Mouse (Mus musculus): ENCODE measurements around the gene Ror2.

The Ror2 gene

DNA sequence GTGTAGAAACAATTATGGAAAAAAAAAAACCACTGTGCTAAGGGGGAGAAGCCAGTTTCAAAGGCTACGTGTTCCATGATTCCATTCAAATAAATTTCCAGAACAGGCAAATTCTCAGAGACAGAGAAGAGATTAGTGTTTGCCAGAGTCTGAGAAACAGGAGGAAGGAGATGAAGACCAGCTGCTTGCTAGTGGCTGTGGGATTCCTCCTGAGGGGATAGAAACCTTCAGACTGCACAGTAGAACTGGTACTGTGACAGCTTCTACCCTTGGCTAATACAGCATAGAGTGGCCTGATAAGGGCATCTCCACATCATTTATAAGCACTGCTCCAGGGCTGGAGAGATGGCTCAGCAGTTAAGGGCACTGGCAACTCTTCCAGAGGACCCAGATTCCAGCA, 11.2 kb downstream of the Ror2 start:
- DNase-seq (ENCODE audit: low spot score), result no peak

DNA sequence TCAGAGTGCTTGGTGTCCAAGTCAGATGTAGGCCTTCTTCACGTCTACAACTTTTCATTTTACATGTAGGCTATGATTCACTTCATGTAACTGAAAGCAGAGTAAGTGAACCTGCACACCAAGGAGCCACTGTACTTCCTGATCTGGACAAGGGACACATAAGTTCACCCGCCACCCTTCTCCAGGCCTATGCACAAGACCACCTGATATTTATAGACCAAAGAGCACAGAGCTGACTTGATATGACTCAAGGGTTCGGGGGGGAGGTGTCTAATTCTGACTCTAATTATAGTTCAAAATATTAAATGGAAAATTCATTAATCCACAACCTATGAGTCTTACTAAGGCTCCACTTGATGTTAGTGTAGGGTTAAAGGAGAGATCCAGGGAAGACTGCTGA, 14.3 kb downstream of the Ror2 start:
- DNase-seq (ENCODE audit: low spot score), result no peak

DNA sequence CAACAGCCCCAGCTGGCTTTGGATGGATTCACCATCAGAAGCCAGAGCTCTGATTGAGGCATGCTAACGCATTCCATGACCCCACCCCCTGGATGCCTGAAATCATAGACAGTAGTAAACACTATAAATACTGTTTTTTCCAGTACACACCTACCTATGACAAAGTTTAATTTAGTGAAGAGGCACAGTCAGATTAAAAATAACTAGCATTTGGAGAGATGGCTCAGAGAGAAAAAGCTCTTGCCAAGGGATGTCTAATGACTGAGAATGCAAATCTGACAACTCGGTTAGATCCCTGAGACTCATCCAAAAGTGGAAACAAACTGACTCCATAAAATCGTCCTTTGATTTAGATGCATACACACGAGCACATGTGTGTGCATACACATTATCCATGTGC, 15.4 kb downstream of the Ror2 start:
- DNase-seq (ENCODE audit: low spot score), result no peak

DNA sequence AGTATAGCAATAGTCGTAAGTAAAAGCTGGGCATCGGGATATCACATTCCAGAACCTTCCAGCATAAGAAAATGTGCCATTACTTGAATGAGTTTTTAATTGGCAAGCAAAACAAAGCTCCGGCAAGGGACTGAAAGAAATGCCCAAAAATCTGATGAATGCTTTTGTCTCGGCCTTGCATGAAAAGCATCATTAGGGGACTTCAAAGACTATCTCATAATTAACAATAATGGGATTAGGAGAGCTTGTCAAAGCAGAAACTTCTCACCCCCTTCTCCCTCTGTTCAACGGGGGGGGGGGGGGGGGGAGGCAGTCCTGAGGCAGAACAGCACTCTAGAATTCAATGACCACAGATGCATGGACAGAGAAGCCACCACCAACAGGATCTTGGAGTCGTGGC, 17.4 kb downstream of the Ror2 start:
- no peak for DNase-seq (ENCODE audit: low spot score)

DNA sequence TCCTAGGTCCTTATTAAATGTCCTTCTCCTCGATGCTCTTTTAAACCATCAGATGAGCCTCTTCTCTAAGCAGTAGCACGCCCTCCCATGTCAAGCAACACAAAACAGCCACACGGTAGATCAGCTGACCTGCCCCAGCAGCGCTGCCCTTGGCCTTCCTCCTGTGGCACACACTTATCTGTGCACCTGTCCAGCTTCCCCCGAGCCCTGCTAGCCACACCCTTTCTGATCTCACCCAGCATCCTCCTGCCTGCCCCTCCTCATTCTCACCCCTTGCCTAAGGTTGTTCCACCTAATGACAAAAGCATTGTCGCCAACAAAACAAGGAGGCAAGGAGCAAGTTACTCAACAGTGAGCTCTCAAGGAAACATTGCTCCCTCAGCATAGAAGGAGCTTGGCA, 18.1 kb downstream of the Ror2 start:
- DNase-seq (ENCODE audit: low spot score), result no peak

DNA sequence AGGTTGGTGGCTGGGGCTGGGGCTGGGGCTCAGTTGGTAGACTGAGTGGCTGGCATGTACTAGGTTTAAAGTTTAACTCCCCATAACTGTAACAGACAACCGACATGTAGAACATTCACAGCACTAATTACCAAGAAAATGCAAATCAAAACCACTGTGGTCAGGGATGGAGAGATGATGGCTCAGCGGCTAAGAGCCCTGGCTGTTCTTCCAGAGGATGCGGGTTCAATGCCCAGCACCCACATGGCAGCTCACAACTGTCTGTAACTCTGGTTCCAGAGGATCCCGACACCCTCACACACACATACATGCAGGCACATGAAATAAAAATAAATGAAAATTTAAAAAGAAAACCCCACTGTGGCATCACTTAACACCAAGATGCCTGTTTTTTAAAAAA, 18.8 kb downstream of the Ror2 start:
- no peak for DNase-seq (ENCODE audit: low spot score)

DNA sequence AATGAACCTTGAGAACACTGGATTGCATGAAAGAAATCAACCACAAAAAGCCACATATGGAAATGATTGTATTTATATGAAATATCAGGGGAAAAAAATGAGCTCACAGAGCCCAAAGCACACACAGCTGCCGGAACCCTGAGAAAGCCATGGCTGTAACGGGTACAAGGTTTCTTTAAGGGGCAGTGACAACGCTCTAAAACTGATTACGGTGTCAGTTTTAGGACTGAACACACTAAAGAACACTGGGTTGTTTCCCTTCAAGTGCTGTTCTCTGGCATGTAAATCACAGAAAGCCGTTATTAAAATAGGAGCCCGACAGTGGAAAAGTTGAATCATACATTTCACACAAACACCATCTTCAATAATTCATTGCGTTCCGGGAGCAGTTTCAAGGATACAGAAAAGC, 19.4 kb downstream of the Ror2 start:
- no peak for DNase-seq (ENCODE audit: low spot score)

DNA sequence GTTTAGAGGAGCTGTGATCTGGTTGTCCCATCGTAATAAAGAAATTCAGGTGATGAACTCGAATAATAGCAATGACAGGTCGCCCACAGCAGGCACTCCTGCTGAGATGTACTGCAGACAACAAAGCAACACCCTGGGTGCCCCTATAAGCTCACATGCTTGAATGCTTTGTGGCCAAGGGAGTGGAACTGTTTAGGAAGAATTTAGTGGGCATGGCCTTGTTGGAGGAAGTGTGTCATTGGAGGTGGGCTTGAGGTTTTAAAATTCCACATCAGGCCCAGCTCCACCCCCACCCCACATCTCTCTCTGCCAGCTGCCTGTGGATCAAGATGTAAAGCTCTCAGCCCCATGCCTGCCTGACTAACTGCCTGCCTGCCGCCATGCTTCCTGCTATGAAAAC, 21.0 kb downstream of the Ror2 start:
- no peak for DNase-seq (ENCODE audit: low spot score)

DNA sequence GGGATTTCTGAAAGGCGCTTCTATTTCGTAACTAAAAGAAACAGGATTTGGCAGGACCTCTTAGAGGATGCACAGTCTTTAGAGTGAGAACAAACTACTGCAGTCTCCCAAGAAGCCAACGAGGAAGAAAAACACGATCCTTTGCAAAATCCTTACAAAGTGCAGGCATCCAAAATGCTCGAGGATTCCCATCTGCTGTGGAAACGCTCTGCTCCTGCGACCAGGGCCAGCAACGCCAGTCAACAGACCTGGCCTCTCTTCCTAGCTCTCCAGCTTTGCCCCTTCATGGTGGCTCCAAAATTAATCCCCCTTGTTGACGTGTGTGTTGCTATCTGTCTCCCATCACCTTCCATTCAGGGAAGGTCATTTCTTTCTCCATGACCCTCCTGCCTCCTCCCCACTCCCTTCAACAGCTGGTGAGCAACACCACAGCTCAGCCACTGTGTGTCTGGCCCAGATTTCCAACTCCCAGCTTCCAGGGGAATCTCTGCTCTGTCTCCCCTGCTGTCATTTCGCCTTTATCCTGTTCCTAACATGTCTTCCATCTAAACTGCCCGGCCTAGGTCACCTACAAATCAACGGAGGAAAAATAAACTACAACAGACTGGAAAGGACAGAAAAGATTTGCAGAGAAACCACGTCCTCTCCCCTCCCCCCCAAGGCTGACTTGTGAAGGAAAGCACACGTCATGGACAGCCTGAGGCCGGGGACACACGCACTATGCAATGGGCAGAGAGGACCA, 23.2 kb downstream of the Ror2 start:
- no peak for DNase-seq (ENCODE audit: low spot score)

DNA sequence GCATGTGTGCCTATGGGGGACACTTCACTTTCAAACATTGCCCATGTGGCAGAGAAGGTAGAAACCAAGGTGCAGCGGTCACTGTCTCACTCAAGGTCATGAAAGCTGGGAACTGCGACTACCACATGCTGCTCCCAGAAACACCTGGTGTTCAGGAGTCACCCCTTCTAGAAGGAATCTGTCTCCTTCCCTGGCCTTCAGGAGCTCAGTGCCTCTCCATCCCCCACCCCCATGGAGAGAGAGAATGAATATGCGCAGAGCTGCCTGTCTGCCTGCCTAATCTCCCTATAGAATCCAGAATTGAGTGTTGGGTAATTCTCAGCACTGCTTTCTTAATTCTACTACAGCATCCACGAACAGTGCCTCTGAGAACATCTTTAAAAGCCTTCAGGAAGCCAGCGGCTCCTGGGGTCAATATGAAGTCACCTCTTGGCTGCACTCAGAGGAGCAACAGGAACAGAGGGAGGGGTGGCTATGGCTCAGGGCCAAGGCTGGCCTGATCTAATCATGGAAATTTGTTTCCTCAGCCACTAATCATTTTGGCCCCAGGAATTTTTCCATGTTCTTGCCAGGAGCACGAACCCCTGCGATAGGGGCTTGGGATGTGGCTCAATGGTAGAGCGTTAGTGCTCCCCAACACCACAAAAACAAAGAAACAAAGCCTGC, 24.7 kb downstream of the Ror2 start:
- DNase-seq (ENCODE audit: low spot score), result no peak

DNA sequence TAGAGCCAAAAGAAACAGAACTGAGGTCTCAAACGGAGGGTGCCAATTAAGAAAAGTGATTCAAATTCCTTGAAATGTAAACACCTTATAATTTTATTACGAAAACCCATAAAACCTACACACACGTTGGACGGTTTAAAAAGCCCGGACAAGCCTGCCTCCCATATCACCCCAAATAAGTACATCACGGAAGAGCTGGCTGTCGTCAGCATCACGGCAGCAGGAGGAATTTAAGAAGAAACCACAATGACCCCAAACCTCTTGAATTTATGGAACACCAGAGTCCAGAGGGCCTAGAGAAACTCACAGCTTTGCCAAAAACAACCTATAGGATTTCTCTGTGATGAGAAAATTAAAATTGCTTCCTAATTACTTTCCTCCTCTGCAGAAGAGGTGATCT, 27.0 kb downstream of the Ror2 start:
- DNase-seq (ENCODE audit: low spot score), result no peak

DNA sequence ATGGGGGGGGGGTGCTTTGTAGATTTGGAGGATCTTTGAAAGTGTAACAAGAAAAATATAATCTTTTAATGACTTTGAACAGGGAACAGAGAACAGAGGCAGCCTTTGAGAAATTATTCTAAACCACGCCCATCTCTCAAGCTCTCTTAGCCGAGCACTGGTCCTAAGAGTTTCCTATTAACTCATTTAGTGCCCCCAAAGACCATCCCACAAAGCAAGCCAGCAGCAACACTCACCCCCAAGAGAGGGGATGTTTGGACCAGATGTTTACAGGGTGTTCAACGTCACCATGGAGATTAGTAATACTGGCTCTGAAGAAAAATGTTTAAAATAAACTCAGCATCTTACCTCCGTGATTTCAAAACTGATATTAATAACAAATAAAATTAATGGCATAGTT, 27.4 kb downstream of the Ror2 start:
- DNase-seq (ENCODE audit: low spot score), result no peak

DNA sequence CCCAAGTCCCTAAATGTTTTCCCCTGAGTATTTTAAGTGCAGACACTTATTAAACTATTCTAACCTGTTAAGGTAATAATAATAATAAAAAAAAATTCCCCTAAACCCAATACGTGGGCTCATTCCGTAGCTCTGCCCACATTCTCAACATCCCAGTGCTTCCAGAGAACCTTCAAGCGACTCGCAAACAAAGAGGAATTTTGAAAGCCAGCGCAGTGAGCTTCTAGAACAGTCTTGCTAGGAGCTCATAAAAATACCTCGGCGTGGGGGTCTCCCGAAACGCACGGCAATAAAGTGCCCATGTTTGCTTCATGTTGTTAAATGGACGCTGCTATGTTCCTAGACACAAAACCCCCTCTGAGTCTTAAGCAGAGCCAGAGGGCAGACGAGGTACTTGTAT, 32.7 kb downstream of the Ror2 start:
- no peak for DNase-seq (ENCODE audit: low spot score)

DNA sequence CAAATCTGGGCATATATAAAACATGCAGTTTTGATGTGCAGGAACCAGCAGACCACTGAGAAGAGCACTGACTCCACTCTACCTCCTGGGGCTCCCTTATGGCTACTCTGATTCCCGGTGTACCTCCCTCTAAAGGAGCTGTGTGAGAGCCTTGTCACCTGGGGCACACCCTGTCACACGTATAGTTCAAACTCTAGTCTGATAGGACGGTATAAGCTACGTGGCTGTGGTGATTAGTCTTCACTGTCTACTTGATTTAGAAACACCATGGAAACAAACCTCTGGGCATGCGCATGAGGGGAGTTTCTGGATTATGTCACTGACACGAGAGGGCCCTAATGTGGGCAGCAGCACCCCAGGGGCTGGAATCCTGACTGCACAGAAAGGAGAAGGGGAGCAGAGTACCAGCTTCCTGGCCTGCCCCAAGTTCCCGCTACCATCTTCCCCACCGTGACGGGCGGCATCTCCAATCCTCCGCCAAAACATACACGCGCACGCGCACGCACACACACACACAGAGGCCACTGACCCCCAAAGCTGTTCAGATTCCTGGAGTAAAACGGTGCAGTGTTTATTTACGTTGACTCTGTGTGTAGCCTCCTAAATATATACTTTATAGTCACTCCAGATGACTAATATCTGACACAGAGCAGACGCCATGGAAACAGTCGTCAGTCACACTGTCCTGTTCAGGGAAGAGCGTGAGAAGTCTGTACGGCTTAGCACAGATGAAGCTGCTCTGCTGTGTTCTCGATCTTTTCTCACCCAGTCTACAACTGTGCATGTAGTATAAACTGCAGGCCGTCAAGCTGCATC, 37.1 kb downstream of the Ror2 start:
- no peak for DNase-seq (ENCODE audit: low spot score)

DNA sequence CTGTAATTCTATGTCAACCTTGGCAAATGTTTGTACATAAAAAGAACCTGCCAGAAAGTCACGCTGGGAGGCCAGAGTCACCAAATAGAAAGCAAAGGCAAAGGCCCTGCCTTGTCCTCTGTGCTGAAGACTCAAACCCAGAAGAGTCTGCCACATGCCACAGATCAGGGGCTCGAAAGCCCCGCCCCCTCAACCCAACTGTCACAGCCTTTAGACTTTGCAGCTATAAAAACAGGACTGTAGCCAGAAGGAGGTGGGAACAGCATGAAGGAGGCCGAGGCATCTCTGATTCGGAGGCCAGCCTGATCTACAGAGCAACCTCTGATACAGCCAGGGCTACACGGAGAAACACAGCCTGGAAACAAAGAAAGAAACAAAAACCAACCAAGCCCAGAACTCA, 37.8 kb downstream of the Ror2 start:
- DNase-seq (ENCODE audit: low spot score), result no peak

DNA sequence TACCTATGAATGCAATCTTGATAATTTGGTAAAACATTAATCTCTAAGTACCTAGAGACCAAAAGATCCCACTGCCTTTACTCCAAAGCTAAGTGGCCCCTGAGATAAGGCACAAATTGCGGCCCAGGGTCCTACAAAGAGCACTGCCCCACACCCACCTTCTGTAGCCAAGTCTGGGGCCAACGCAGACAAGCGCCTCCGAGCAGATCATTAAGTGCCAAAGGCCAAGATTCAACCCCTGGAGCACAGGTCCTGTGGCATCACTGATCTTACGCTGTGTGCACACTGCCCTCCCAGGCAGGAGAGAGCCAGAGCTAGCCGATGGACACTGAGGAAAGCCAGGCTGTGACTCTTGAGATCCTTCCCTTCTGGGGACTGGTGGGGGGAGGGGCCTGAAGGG, 38.7 kb downstream of the Ror2 start:
- no peak for DNase-seq (ENCODE audit: low spot score)

DNA sequence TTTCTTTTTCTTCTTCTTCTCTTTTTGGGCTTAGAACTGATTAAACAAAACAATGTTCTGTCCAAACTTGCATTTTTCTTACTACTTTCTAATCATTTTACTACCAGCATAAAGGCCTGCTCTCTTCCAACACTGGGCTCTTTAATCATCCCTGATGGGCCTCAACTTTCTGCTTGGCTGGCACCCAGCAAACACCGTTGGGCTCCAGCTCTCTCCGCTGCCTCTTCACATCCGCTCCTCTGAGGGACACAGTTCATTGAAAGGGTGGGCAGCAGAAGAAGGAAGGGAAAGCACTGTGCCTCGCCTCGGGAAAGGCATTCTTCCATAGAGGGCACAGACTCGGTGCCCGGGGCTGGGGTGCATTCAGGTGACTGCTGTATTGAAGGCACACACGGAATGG, 41.8 kb downstream of the Ror2 start:
- DNase-seq (ENCODE audit: low spot score), result no peak

DNA sequence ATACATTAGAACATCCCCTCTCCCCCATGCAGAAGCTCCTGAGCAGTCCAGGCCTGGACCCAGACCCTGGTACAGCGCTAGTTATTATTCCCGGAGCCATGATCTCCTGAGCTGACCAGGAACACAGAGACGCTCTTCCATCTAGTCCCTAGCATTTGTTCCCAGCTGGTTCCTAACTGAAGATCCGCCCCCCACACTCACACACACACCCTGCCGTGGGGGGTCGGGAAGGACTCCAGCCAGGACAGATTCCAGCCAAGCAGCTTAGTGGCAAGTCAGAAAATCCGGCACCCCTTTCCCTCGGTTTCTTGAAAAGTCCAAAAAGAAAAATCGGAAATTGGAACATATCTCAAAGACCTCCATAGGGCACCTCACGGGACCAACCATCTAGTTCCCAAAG, 48.5 kb downstream of the Ror2 start:
- no peak for DNase-seq (ENCODE audit: low spot score)

DNA sequence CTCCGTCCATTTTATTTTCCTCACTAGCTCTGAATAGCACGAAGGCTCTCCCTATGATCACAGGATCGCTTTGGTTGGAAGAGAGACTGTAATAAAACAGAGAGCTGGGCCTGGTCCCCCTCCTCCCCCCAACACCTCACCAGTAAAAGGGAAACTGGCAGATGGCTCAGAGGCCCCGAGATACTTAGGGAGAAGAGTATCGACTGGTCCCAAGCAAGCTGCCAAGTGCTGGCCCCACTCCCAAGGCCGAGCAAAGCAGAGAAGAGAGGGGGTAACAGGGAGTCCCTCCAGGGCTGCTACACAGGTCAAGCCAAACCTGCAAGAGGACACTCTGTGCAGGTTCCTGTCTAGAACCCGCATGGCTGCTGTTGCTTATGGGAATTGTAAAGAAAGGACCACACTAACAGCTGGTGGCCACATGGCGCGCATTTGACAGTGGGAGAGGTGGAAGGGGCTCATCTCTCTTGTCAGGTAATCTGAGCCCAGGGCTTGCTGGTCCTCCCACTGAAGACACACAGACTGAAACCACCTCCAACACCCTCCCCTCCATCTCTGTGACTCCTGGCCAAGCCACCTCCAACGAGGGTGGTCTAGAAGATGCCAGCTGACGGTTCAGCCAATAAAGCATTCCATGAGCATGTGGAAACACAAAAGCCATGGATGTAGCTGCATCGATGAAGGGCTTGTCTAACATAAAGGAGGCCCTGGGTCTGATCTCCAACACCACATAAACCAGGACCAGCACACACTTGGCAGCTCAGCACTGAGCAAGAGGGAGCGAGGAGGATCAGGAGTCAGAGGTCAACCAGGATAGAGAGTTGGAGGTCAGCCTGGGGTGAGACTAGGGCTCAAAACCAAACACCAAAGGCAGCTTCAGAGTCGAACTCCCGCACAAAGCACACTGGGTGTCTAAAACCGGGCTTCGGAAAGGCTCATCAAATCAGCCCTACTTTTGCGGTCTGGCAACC, 49.2 kb downstream of the Ror2 start:
- DNase-seq (ENCODE audit: low spot score), result no peak

DNA sequence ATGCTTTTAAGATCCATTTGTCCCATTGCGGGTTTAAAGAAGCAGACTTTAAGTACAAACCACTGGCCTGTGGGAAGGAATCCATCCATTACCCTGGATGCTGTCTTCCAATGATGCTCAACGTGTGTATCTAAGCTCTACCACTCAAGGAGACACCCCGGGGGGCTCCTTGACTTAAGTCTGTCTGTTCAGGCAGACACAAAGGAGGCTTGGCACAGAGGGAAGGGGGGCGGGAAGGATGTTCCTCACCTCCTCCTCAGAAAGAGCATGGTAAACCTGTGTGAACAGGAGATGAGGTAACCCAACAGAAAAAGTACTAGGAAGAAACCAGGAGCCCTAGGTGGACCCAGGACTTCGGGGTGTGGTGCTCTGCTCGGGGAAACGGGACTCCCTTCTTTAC, 50.0 kb downstream of the Ror2 start:
- DNase-seq (ENCODE audit: low spot score), result no peak

DNA sequence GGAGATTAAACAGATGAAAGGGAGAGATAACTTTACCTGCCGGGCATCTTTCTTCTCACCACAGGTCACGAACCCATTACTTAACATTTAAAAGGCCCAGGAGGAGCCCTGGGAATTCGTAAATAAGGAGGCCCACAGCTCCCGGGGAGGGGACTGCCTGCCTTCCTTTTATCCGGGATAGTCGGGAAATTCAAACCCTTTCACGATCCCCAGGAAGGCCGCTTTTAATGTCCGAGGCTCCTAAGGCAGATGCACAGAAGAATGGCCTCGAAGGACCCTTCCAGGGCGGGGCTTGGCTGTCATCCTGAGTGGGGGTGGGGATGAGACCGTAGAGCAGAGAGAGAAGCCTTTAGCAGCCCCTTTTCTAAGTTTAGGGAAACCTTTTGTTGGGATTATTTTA, 51.1 kb downstream of the Ror2 start:
- no peak for DNase-seq (ENCODE audit: low spot score)

Data from T-cell, adult 2 months (primary cell).